Mouse (Mus musculus): ENCODE measurements around the gene Rnf217. TPM values are rescaled to one million over a fixed set of nuclear protein-coding genes. Genes with fewer than 3 reads are reported as not detected.

Rnf217 gene
- polyA plus RNA-seq, 1 experiment = 0.19 TPM

GRCm38 (mm10) chr10:31555433-31555960 is 53.5 kb downstream of the Rnf217 start:
- WGBS = 92% methylated on average over 6 of the region's 6 CpGs
- no peaks in the 10 kb centered on the region for H3K4me1 ChIP-seq (ENCODE audit: control insufficient read depth, insufficient read depth, insufficient read length)
- no peaks in the 10 kb centered on the region for H3K36me3 ChIP-seq (ENCODE audit: control insufficient read depth, insufficient read depth, low read length)
- no peak for TF ChIP-seq POLR2A (IDR thresholded peaks at IDR 0.05; ENCODE audit: low read depth, low read length)
- no peak for TF ChIP-seq CTCF (IDR thresholded peaks at IDR 0.05; ENCODE audit: extremely low read depth, insufficient read depth, insufficient read length, insufficient replicate concordance)
- H3K4me3 ChIP-seq (ENCODE audit: extremely low read depth, insufficient read depth, insufficient read length) = no peak overlapping the region
- DNase-seq (ENCODE audit: low read depth in 1 of 2, low spot score in 2 of 2) = no peak
- no peak overlapping the region for H3K27ac ChIP-seq (ENCODE audit: insufficient read depth, low read length)
- H3K27me3 ChIP-seq (ENCODE audit: control insufficient read depth, insufficient read depth, low read length) = no peaks in the 10 kb centered on the region

DNA sequence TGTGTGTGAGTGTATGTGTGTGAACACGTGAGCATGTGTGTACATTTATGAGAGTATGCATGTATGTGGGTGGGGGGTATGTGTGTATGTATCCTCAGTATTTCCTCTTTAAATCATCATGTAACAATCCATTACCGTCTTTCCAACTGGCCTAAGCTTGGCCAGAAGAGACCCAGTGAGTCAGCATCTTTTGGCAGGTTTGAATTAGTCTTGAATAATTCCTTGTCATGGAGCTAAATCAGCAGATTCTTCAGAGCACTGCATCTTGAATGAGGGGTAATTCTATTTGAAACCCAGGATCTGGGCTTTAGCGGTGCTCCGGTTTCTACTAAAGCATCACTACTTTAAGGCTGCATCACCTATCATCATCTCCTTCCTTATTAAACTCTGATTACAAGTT is 55.7 kb downstream of the Rnf217 start:
- no peak for TF ChIP-seq CTCF (IDR thresholded peaks at IDR 0.05; ENCODE audit: extremely low read depth, insufficient read depth, insufficient read length, insufficient replicate concordance)
- TF ChIP-seq POLR2A (IDR thresholded peaks at IDR 0.05; ENCODE audit: low read depth, low read length) = no peak
- 81% methylated on average over 4 of the region's 4 CpGs for WGBS
- no peak overlapping the region for H3K4me3 ChIP-seq (ENCODE audit: extremely low read depth, insufficient read depth, insufficient read length)
- no peaks in the 10 kb centered on the region for H3K4me1 ChIP-seq (ENCODE audit: control insufficient read depth, insufficient read depth, insufficient read length)
- H3K36me3 ChIP-seq (ENCODE audit: control insufficient read depth, insufficient read depth, low read length) = no peaks in the 10 kb centered on the region
- H3K27me3 ChIP-seq (ENCODE audit: control insufficient read depth, insufficient read depth, low read length) = no peaks in the 10 kb centered on the region
- H3K27ac ChIP-seq (ENCODE audit: insufficient read depth, low read length) = no peak overlapping the region
- DNase-seq (ENCODE audit: low read depth in 1 of 2, low spot score in 2 of 2) = no peak

GRCm38 (mm10) chr10:31551850-31552249 is 57.1 kb downstream of the Rnf217 start:
- Histone ChIP-seq H3K4me1 (ENCODE audit: control insufficient read depth, insufficient read depth, insufficient read length) (no peaks in the 10 kb centered on the region), H3K36me3 (ENCODE audit: control insufficient read depth, insufficient read depth, low read length) (no peaks in the 10 kb centered on the region), H3K4me3 (ENCODE audit: extremely low read depth, insufficient read depth, insufficient read length) (no peak overlapping the region), H3K27ac (ENCODE audit: insufficient read depth, low read length) (no peak overlapping the region), H3K27me3 (ENCODE audit: control insufficient read depth, insufficient read depth, low read length) (no peaks in the 10 kb centered on the region)
- 57% methylated on average over 7 of the region's 7 CpGs for WGBS
- TF ChIP-seq CTCF (IDR thresholded peaks at IDR 0.05; ENCODE audit: extremely low read depth, insufficient read depth, insufficient read length, insufficient replicate concordance) (no peak), POLR2A (IDR thresholded peaks at IDR 0.05; ENCODE audit: low read depth, low read length) (no peak)
- no peak for DNase-seq (ENCODE audit: low read depth in 1 of 2, low spot score in 2 of 2)

- no peak overlapping the region for H3K4me3 ChIP-seq (ENCODE audit: extremely low read depth, insufficient read depth, insufficient read length)
- H3K27ac ChIP-seq (ENCODE audit: insufficient read depth, low read length) = no peak overlapping the region
- no peaks in the 10 kb centered on the region for H3K36me3 ChIP-seq (ENCODE audit: control insufficient read depth, insufficient read depth, low read length)
- 70% methylated on average over 1 of the region's 1 CpGs for WGBS
- DNase-seq (ENCODE audit: low read depth in 1 of 2, low spot score in 2 of 2) = no peak
- no peaks in the 10 kb centered on the region for H3K27me3 ChIP-seq (ENCODE audit: control insufficient read depth, insufficient read depth, low read length)
- TF ChIP-seq CTCF (IDR thresholded peaks at IDR 0.05; ENCODE audit: extremely low read depth, insufficient read depth, insufficient read length, insufficient replicate concordance) = no peak
- TF ChIP-seq POLR2A (IDR thresholded peaks at IDR 0.05; ENCODE audit: low read depth, low read length) = no peak
- H3K4me1 ChIP-seq (ENCODE audit: control insufficient read depth, insufficient read depth, insufficient read length) = no peaks in the 10 kb centered on the region
Measured at GRCm38 (mm10) chr10:31551362-31551761, 57.6 kb downstream of the Rnf217 start.

DNA sequence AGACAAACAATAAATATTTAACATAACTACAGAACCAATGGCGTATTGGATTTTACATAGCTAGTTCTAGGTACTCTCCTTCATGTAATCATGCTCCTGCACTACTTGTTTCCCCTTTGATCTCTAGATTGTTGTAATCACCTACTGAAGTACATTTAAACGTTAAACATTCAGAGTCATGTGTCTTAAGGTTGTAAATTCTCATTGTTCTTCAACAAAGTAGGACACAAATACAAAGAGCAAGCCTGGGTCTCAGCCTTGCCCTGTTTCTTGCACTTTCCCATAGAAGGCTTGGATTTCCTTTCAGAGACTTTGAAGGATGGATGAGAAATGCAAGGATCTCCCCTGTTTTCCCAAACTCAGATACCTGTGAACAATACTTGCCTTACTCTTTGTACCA is 61.8 kb downstream of the Rnf217 start:
- WGBS = 64% methylated on average over 2 of the region's 2 CpGs
- no peak for TF ChIP-seq POLR2A (IDR thresholded peaks at IDR 0.05; ENCODE audit: low read depth, low read length)
- no peak for TF ChIP-seq CTCF (IDR thresholded peaks at IDR 0.05; ENCODE audit: extremely low read depth, insufficient read depth, insufficient read length, insufficient replicate concordance)
- H3K36me3 ChIP-seq (ENCODE audit: control insufficient read depth, insufficient read depth, low read length) = no peaks in the 10 kb centered on the region
- DNase-seq (ENCODE audit: low read depth in 1 of 2, low spot score in 2 of 2) = no peak
- H3K27ac ChIP-seq (ENCODE audit: insufficient read depth, low read length) = no peak overlapping the region
- no peaks in the 10 kb centered on the region for H3K4me1 ChIP-seq (ENCODE audit: control insufficient read depth, insufficient read depth, insufficient read length)
- no peaks in the 10 kb centered on the region for H3K27me3 ChIP-seq (ENCODE audit: control insufficient read depth, insufficient read depth, low read length)
- no peak overlapping the region for H3K4me3 ChIP-seq (ENCODE audit: extremely low read depth, insufficient read depth, insufficient read length)

GRCm38 (mm10) chr10:31544149-31544942 is 64.6 kb downstream of the Rnf217 start:
- Histone ChIP-seq H3K4me1 (ENCODE audit: control insufficient read depth, insufficient read depth, insufficient read length) (no peaks in the 10 kb centered on the region), H3K36me3 (ENCODE audit: control insufficient read depth, insufficient read depth, low read length) (no peaks in the 10 kb centered on the region), H3K27ac (ENCODE audit: insufficient read depth, low read length) (no peak overlapping the region), H3K4me3 (ENCODE audit: extremely low read depth, insufficient read depth, insufficient read length) (no peak overlapping the region), H3K27me3 (ENCODE audit: control insufficient read depth, insufficient read depth, low read length) (no peaks in the 10 kb centered on the region)
- DNase-seq (ENCODE audit: low read depth in 1 of 2, low spot score in 2 of 2) = no peak
- 63% methylated on average over 6 of the region's 6 CpGs for WGBS
- no peak for TF ChIP-seq CTCF (IDR thresholded peaks at IDR 0.05; ENCODE audit: extremely low read depth, insufficient read depth, insufficient read length, insufficient replicate concordance)

DNA sequence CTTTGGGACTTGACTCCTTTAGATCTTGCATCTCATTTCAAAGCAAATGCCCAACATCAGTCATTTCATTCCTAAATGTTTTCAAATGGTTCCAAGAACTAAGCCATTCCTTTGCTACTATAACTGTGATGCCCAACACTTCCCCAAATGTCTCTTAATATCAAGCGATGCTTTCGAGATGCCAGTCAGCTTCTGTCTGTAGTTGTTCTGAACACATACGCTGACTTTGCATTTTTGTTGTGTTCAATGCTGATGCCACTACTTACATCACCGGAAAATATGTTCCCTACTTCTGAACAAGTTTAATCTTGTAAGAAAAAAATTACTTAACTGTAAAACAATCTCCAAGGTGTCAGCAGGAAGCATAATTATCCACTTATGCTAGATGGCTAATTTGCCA is 68.5 kb downstream of the Rnf217 start:
- no peaks in the 10 kb centered on the region for H3K4me1 ChIP-seq (ENCODE audit: control insufficient read depth, insufficient read depth, insufficient read length)
- no peak for TF ChIP-seq CTCF (IDR thresholded peaks at IDR 0.05; ENCODE audit: extremely low read depth, insufficient read depth, insufficient read length, insufficient replicate concordance)
- no peak for TF ChIP-seq POLR2A (IDR thresholded peaks at IDR 0.05; ENCODE audit: low read depth, low read length)
- DNase-seq (ENCODE audit: low read depth in 1 of 2, low spot score in 2 of 2) = no peak
- H3K4me3 ChIP-seq (ENCODE audit: extremely low read depth, insufficient read depth, insufficient read length) = no peak overlapping the region
- 90% methylated on average over 4 of the region's 4 CpGs for WGBS
- H3K27ac ChIP-seq (ENCODE audit: insufficient read depth, low read length) = no peak overlapping the region
- no peaks in the 10 kb centered on the region for H3K36me3 ChIP-seq (ENCODE audit: control insufficient read depth, insufficient read depth, low read length)
- no peaks in the 10 kb centered on the region for H3K27me3 ChIP-seq (ENCODE audit: control insufficient read depth, insufficient read depth, low read length)

Measured in spleen, adult 2 months (tissue).